Mouse (Mus musculus) lung, adult 2 months (tissue): ENCODE measurements at regions not wholly inside any gene's neighbourhood (a gene's known extent, or its start where the extent isn't known, plus 50 kb on each side); places are given as distances from the start of the nearest gene placed in this dataset.

Experiments used
- DNase-seq: peaks from one replicate; pipeline ENCODE4 v3.0.0; 2022
- H3K4me1 ChIP-seq: fragments of 200-500 bp; 2 replicates; pipeline ENCODE4 v1.6.1; 2011; ENCODE audit warnings: low read length; ENCODE audit not compliant: control insufficient read depth, insufficient read depth
- H3K4me3 ChIP-seq: fragments of 200-500 bp; replicated peaks from 2 replicates; pipeline ENCODE3; 2011; ENCODE audit warnings: low read depth, mild to moderate bottlenecking, control low read depth, low read length; ENCODE audit errors: extremely low read depth
- CTCF ChIP-seq: fragments of 200-500 bp; IDR thresholded peaks from 2 replicates; pipeline ENCODE4 v1.5.1; 2011; ENCODE audit warnings: mild to moderate bottlenecking, low read length, control low read depth; ENCODE audit not compliant: insufficient read depth
- POLR2A ChIP-seq: fragments of 200-500 bp; IDR thresholded peaks from 2 replicates; pipeline ENCODE4 v1.6.1; 2011; ENCODE audit warnings: low read depth, mild to moderate bottlenecking, control low read depth, low read length, borderline replicate concordance; ENCODE audit errors: extremely low read depth
- WGBS: fragments of 180-500 bp; shearing (Covaris S2); methylation state at CpG from one replicate; pipeline ENCODE4 v1.1.7; 2018; 5-methylcytosine and 5-hydroxymethylcytosine counted together

DNA sequence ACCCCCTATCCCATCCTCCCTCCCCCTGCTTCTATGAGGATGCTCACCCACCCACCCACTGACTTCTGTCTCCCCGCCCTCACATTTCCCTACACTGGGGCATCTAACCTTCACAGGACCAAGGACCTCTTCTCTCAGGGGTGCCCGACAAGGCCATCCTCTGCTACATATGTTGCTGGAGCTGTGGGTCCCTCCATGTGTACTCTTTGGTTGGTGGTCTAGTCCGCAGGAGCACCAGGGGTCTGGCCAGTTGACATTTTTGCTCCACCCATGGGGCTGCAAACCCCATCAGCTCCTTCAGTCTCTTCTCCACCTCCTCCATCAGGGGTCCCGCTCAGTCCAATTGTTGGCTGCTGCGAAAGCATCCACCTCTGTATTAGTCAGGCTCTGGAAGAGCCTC lies 3539.2 kb upstream of the Gm7489 start:
- WGBS: 92% methylated on average over 5 of the region's 5 CpGs
- TF ChIP-seq CTCF (no peak), POLR2A (no peak)
- no peak overlapping the region for H3K4me3 ChIP-seq

DNA sequence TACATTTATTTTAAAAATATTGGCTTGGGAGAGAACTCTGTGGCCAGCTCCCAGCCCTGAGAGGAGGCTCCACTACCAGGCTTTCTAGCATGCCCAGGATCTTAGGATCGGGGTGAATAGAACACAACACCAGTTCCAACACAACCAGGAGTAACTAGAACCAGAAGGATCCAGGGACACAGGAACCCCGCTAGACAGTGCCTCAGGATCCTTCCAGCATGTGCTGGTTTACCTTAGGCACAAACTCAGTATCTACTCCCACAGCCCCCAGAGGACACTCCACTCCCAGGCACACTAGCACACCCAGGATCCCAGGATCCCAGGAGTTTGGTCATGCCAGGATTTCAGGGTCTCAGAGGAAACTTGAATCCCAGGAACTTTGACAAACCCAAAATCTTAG lies 3537.8 kb upstream of the Gm7489 start:
- TF ChIP-seq POLR2A (no peak), CTCF (no peak)
- H3K4me1 ChIP-seq: no peaks in the 10 kb centered on the region
- DNase-seq: no peak
- 92% methylated on average over 2 of the region's 2 CpGs for WGBS
- no peak overlapping the region for H3K4me3 ChIP-seq

More for the DNA sequence above, 3539.2 kb upstream of the Gm7489 start:
- DNase-seq: no peak
- H3K4me1 ChIP-seq: no peaks in the 10 kb centered on the region

DNA sequence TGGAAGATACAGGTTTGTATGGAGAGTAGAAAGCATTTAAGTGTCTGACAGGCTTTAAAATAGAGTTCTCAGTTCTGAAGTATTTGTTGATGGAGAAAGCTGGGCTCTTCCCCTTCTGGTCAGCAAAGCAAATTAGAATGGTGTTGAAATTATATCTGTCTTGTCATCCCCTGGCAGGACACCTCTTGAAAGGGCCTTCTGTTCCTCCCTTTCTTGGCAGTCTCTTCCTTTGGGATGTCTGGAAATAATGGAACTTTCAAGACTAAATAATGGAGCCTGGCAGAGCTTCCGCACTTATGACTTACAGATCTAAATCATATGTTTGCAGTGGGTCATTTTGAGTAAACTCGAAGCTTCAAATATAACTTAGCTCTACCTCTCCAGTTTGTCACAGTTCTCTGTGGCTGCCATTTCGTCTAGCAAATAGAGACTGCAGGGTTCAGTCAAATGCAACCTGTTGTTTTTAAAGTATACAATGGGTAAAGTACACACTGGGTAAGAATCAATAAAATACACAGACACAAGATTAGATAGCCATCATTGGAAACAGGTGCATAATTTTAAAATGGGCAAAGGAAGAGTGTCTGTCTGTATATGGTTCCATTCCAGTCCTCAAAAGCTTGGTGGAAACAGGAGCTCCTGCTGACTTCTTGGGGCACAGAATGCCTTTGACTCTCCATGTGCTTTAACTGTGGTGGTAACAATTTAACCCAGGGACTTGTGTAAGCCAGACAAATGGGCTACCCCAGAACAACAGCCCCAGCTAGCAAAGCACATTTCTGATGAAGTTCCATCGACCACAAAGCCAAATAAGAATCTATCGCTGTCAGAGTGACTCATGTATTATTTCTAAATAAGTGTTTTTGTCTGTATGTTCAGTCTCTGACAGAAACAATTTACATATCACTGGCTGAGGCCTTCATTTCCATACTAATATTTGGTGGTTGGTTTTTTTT lies 3524.4 kb upstream of the Gm7489 start:
- H3K4me1 ChIP-seq: peaks cover 5% of the 10 kb centered on the region; the same call in 1 of the 2 replicates
- 59% methylated on average over 5 of the region's 5 CpGs for WGBS
- TF ChIP-seq CTCF: no peak
- TF ChIP-seq POLR2A: no peak
- H3K4me3 ChIP-seq: no peak overlapping the region
- DNase-seq: no peak

GRCm38 (mm10) chr15:50361334-50361733 lies 3523.4 kb upstream of the Gm7489 start:
- TF ChIP-seq POLR2A: no peak
- no peak for TF ChIP-seq CTCF
- peaks cover 5% of the 10 kb centered on the region; the same call in 1 of the 2 replicates for H3K4me1 ChIP-seq
- no peak for DNase-seq
- WGBS: 44% methylated on average over 8 of the region's 8 CpGs
- no peak overlapping the region for H3K4me3 ChIP-seq

DNA sequence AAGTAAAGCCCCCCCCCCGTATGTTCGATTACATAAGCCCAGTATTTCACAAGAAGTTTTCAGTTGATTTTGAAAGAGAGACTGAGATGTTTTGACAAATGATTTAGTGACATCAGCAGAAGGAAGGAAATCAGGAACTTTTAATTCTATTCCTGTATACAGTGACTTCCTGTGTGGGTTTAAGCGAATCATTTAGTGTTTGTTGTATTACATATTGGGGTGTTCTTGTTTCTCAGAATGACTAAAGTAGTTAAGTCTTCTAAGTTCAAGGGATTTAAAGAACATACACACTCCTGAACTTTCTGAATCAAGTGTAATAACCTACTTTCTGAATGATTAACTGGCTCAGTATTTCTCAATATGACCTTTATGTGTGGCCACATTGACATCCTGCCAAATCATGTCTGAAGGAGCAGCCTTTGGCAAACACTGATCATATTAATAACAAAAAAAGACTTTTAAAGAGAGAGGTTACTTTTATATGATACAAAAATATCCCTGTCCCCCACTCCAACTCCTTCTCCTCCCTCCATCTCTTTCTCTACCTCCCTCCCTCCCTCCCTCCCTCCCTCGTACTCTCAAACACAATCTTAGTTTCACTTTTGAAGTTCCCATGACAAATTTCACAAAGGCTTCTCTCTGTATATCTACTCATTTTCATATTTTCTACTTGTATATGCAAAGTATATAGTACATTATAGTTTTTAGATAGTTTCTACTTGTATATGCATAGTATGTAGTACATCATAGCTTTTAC lies 3522.8 kb upstream of the Gm7489 start:
- H3K4me1 ChIP-seq: peaks cover 5% of the 10 kb centered on the region; the same call in 1 of the 2 replicates
- WGBS: 5% methylated on average over 4 of the region's 4 CpGs
- no peak for TF ChIP-seq POLR2A
- no peak for TF ChIP-seq CTCF
- no peak for DNase-seq
- H3K4me3 ChIP-seq: peak overlapping the region; percentile 52

DNA sequence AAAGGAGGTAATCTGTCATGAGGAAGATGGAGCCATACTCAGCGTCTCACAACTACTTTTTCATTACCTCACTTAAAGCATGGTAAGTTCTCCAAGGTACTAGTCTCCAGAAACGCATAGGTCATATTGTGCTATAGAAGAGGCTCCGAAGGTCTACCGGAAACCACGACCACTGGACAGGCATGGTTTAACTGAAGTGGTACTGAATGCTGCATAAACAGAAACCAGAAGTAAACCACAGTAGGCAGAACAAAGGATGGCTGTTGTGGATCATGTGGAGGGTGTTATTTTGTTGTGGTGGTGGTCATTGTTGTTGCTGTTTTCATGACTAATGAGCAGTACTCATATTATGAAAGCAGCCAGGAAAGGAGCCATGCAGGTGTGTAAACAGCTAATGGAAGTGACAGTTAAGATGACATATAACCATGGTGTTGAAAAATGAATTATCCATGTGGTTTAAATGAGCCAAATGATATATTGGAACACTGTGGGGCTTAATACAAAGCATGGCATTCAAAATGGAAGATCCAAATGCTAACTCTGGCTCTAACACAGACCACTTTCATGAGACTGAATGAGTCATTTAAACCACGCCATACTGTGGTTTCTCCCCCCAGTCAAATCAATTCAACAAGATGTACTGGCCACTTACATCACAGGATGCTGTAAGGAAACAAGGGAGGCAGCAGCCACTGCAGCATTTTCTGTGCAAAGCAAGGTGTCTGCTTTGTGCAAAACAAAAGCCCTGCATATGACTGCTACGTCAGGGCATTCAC lies 3484.5 kb upstream of the Gm7489 start:
- H3K4me1 ChIP-seq: no peaks in the 10 kb centered on the region
- TF ChIP-seq POLR2A: no peak
- no peak for TF ChIP-seq CTCF
- DNase-seq: no peak
- WGBS: 79% methylated on average over 7 of the region's 7 CpGs
- H3K4me3 ChIP-seq: no peak overlapping the region

DNA sequence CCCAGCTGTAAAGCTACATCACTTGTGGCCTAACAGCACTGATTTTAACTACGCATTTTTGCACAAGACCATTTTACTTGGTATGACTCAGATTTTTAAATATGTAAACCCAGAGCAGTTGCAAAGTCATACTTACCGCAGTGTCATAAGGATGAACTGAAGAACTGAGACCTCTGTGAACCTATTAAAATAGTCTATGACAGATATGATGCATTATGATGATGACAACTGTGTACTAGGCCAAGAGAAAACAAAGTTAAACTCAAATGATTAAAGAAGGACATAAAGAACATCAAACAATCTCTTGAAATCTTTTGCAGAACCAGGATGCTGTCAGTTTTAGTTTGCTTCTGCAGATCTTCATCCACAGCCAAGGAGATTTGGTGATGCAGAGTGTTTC lies 3483.3 kb upstream of the Gm7489 start:
- Histone ChIP-seq H3K4me3 (no peak overlapping the region), H3K4me1 (no peaks in the 10 kb centered on the region)
- WGBS: 88% methylated on average over 2 of the region's 2 CpGs
- no peak for DNase-seq
- TF ChIP-seq CTCF (no peak), POLR2A (no peak)

- DNase-seq: no peak
- no peak for TF ChIP-seq CTCF
- TF ChIP-seq POLR2A: no peak
- Histone ChIP-seq H3K4me1 (no peaks in the 10 kb centered on the region), H3K4me3 (no peak overlapping the region)
- WGBS: 36% methylated on average over 1 of the region's 1 CpGs
These were observed 3482.2 kb upstream of the Gm7489 start for GRCm38 (mm10) chr15:50402551-50402950.

DNA sequence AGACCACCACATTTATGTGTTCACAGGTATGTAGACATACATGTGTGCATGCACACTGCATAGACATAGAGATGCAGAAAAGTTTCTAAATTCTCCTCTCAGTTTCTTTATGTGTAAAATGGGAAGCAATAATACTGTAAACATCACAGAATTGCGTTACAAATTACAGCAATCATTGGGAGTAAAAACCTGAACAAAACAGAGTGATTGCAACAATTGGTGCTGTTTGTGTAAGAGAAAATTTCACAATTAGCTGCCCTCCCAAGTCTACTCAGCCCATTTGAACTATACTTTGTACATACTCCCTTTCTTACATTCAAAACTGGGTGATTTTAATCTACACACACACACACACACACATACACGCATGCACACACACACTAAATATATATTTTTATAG lies 3480.8 kb upstream of the Gm7489 start:
- DNase-seq: no peak
- TF ChIP-seq POLR2A (no peak), CTCF (no peak)
- 77% methylated on average over 2 of the region's 2 CpGs for WGBS
- no peaks in the 10 kb centered on the region for H3K4me1 ChIP-seq
- H3K4me3 ChIP-seq: no peak overlapping the region
